Mouse (Mus musculus): Measurements from ENCODE around the gene Nisch.
A peak's percentile ranks its signal among the peaks of the same experiment; 100 is the strongest.

Gene Nisch

GRCm38 (mm10) chr14:31132491-31132975 is 84.2 kb downstream of the Nisch start:
- DNase-seq (ENCODE audit: extremely low read depth, insufficient read length, low spot score) = no peak

- no peak for DNase-seq (ENCODE audit: extremely low read depth, insufficient read length, low spot score)
Observed at GRCm38 (mm10) chr14:31132031-31132430, 84.7 kb downstream of the Nisch start.

- peak; percentile 63 for DNase-seq (ENCODE audit: extremely low read depth, insufficient read length, low spot score)
Observed at GRCm38 (mm10) chr14:31131272-31131821, 85.4 kb downstream of the Nisch start.

GRCm38 (mm10) chr14:31130236-31131220 is 86.2 kb downstream of the Nisch start, which contains the start of gene Nt5dc2:
Nt5dc2 (plus strand) TSS chr14:31131053.
- DNase-seq (ENCODE audit: extremely low read depth, insufficient read length, low spot score) = peak; percentile 84

GRCm38 (mm10) chr14:31129326-31130235 is 87.2 kb downstream of the Nisch start:
- DNase-seq (ENCODE audit: extremely low read depth, insufficient read length, low spot score) = no peak

GRCm38 (mm10) chr14:31128826-31129219 is 87.9 kb downstream of the Nisch start, which contains the start of gene Smim4:
Smim4 (minus strand) TSS chr14:31128956.
- peak; percentile 98 for DNase-seq (ENCODE audit: extremely low read depth, insufficient read length, low spot score)

GRCm38 (mm10) chr14:31128101-31128825 is 88.5 kb downstream of the Nisch start:
- no peak for DNase-seq (ENCODE audit: extremely low read depth, insufficient read length, low spot score)

- no peak for DNase-seq (ENCODE audit: extremely low read depth, insufficient read length, low spot score)
Observed at GRCm38 (mm10) chr14:31126826-31127225, 89.9 kb downstream of the Nisch start.

GRCm38 (mm10) chr14:31125106-31126075 is 91.4 kb downstream of the Nisch start:
- DNase-seq (ENCODE audit: extremely low read depth, insufficient read length, low spot score) = no peak
